Mouse (Mus musculus) large intestine, adult 2 months (tissue): ENCODE results near the gene Rps6kb2. TPM values are rescaled to one million over a fixed set of nuclear protein-coding genes. Genes with fewer than 3 reads are reported as not detected.
A peak's percentile ranks its signal among the peaks of the same experiment; 100 is the strongest.

ENCODE experiments used
- DNase-seq: peaks from one replicate; pipeline ENCODE4 v3.0.0-alpha.2; 2012; ENCODE audit warnings: low read depth, low spot score
- WGBS: fragments of 180-500 bp; shearing (Covaris S2); methylation state at CpG from one replicate; pipeline ENCODE4 v1.1.7; 2018; 5-methylcytosine and 5-hydroxymethylcytosine counted together
- polyA plus RNA-seq: library from polyadenylated mRNA; depleted of rRNA; stranded (reverse); fragments of >200 nt; gene quantifications from 2 replicates; pipeline ENCODE4 v1.2.3, GENCODE M21; 2012

Rps6kb2 gene
- polyA plus RNA-seq, 1 experiment, result 37.5 TPM

- no peak for DNase-seq
- 38% methylated on average over 4 of the region's 4 CpGs for WGBS
These were observed 27.7 kb upstream of the Rps6kb2 start, which contains the start of gene Tbc1d10c for GRCm38 (mm10) chr19:4190831-4191334. Gene Tbc1d10c, minus strand, starts transcription at chr19:4191284.

- 90% methylated on average over 12 of the region's 12 CpGs for WGBS
- DNase-seq, result no peak
These were observed 26.0 kb upstream of the Rps6kb2 start for GRCm38 (mm10) chr19:4189051-4189620.

- WGBS, result 74% methylated on average over 3 of the region's 3 CpGs
- DNase-seq, result no peak
These were observed 24.1 kb upstream of the Rps6kb2 start for GRCm38 (mm10) chr19:4187303-4187702.

- 63% methylated on average over 15 of the region's 15 CpGs for whole genome bisulfite sequencing
- DNase-seq, result no peak
These were observed 22.1 kb upstream of the Rps6kb2 start for GRCm38 (mm10) chr19:4184976-4185975.

GRCm38 (mm10) chr19:4183689-4184088 is 20.5 kb upstream of the Rps6kb2 start:
- no peak for DNase-seq
- 93% methylated on average over 2 of the region's 2 CpGs for WGBS

DNA sequence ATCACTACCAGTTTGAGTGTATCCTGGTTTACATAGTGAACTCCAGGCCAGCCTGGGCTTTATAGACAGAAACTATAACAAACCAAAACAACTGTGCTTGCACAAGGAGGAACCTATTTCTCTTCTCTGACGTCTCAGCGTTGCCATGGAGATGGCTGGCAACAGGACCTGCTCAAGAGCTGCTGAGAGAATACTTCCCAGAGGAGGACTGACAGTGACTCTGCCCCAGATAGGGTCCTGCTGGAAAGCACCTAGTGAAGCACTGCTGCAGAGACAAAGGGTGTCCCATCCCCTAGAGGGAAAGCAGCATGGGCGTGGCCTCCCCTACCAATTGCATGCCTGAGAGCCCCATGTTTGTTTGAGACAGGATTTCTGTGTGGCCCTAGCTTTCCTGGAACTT is 18.7 kb upstream of the Rps6kb2 start:
- WGBS, result 24% methylated on average over 3 of the region's 3 CpGs
- DNase-seq, result peak; percentile 64

- 86% methylated on average over 7 of the region's 7 CpGs for WGBS
- DNase-seq, result no peak
These were observed 17.3 kb upstream of the Rps6kb2 start for GRCm38 (mm10) chr19:4180411-4180810.

DNA sequence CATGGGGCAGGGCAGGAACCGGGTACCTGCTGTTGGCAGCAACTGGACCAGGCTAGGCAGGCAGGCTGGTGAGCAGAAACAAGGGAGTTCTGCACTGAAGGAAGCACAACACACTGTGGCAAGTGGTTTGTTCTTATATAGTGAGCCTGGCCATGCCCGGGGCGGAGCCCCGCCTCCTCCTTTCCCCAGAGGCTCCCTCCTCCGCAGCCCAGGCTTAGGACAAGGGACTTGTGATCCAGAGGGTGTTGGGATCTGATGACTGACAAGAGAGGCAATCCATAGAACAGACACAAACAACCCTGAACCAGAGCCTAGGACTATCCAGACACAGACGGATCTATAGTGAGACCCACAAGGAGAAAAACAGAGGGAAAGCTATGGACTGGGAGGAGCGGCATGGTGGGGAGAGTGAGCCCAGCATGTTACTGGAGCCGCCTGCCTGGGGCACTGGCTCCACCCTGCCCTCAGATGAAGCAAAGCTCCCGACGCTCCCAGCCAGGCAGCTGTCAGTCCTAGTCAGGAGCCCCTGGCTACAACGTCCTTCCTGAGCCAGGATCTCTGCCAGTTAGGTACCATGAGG is 12.3 kb upstream of the Rps6kb2 start, which contains the start of gene Carns1:
TSS of gene Carns1 (minus strand) at position 112 of the 580 bp plus-strand sequence.
- 8% methylated on average over 11 of the region's 11 CpGs for WGBS
- no peak for DNase-seq

GRCm38 (mm10) chr19:4172925-4173324 is 9.8 kb upstream of the Rps6kb2 start:
- no peak for DNase-seq
- WGBS, result 81% methylated on average over 11 of the region's 11 CpGs

- no peak for DNase-seq
- WGBS, result 72% methylated on average over 13 of the region's 13 CpGs
These were observed 8.5 kb upstream of the Rps6kb2 start for GRCm38 (mm10) chr19:4171393-4172290.

- 93% methylated on average over 10 of the region's 10 CpGs for WGBS
- no peak for DNase-seq
These were observed 7.7 kb upstream of the Rps6kb2 start for GRCm38 (mm10) chr19:4170723-4171392.

- DNase-seq, result no peak
- 4% methylated on average over 27 of the region's 27 CpGs for WGBS
These were observed 6.7 kb upstream of the Rps6kb2 start for GRCm38 (mm10) chr19:4169810-4170209.

DNA sequence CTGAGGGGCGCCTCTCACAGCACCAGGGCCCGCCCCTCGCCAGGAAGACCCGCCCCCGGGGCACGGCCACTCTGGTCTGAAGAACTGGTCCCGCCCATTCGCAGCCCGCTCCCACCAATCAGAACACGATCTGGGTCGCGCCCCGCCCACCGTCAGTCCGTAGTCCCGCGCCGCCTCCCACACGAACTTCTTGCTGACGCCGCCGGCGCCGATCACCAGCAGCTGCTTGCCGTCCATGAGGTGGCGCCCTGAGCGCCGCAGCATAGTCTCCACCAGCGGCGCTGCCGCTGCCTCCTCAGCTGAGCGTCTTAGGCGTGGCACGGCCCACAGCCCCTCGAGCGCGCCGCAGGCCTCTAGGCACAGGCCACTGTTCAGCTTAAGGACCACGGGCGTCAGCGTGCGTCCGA is 6.2 kb upstream of the Rps6kb2 start:
- DNase-seq, result peak; percentile 78
- under 1% methylated on average over 43 of the region's 43 CpGs for WGBS

DNA sequence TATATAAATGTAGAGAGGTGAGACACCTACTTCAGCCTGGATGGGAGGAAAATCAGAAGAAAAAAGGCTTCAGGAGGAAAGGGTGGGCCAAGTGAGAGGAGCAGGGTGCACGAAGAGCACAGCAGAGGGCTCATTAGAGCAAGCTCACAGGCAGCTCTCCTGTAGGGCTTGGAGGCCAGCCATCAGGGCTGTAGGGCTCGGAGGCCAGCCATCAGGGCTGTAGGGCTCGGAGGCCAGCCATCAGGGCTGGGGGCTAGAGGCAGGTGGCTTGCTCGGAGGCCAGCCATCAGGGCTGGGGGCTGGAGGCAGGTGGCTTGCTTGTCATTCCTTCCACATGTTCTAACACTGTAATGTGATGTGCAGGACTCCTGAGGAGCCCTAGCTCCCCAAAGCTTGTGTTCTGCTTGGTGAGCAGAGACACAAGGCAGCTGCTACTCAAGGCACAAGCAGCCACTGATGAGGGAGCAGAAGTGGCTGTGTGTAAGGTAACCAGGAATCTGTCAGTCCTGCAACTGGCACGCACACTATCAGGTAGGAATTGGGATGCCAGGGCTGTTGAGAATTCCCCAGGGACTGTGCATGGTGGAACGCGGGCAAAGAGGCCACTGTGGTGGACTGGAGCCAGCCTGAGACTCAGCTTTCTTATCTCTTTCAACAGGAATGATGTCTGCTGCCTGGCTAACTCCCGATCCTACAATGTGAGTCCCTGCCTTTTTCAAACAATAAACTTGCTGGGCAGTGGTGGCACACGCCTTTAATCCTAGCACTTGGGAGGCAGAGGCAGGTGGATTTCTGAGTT is 3.7 kb upstream of the Rps6kb2 start:
- WGBS, result 62% methylated on average over 9 of the region's 9 CpGs
- DNase-seq, result no peak

GRCm38 (mm10) chr19:4164721-4165120 is 1.6 kb upstream of the Rps6kb2 start:
- 91% methylated on average over 2 of the region's 2 CpGs for WGBS
- DNase-seq, result no peak

DNA sequence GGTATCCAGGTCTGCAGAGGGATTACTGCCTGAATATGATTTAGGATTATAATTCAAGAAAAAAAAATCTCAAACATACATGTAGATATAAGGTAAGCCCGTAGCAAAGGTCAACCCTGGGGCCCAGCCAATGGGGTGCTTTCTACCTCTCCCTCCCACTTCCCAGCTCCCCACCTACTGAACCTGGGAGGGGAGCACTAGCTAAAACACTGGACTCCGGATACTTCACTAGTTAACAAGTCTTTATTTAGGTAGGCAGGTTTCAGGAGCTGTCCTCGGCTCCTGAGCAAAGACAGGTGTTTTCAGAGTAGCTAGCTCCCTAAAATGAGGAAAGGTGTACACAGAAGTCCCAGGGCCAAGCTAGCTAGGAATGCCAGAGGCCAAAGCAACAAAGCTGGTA is 946 bp upstream of the Rps6kb2 start:
- WGBS, result 70% methylated on average over 3 of the region's 3 CpGs

DNA sequence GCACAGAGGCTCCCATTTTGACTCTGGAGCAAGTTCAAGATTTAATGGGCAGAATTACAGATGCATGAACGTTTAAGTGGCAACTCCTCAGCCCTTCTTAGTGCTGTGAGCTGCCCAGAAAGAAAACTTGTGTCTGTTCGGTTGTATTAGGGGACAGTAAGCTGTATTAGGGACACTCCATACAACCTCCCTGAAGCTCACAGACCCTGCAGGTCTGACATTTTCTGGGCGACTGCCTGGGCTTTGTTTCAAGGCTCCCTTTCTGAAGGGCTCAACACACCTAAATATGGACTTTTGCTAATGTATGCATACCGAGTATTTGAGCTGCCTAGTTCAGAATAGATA is 361 bp upstream of the Rps6kb2 start:
- WGBS, result 28% methylated on average over 4 of the region's 4 CpGs

More for the DNA sequence above, 946 bp upstream of the Rps6kb2 start:
- no peak for DNase-seq

DNA sequence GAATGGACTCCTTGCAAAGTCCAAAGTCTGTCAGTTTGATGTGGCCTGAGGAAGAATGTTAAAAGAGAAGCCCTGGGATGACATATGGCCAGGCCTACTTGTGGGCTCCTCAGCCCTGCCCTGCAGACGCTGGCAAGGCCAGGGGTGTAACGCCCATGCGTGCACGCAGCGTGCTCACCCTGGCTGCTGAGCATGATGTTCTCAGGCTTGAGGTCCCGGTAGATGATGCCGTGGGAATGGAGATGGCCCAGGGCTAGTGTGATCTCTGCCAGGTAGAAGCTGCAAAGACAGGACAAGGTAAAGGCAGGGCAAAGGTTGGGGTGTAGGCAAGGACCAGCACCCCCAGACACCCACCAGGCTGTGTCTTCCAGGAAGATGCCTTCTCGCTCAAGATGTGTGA is 4.1 kb downstream of the Rps6kb2 start:
- DNase-seq, result no peak
- WGBS, result 96% methylated on average over 8 of the region's 8 CpGs

More for the DNA sequence above, 361 bp upstream of the Rps6kb2 start:
- no peak for DNase-seq
